Mouse (Mus musculus): ENCODE results near the gene Asic4.
A peak's percentile ranks its signal among the peaks of the same experiment; 100 is the strongest.

The Asic4 gene

GRCm38 (mm10) chr1:75443247-75444024, 6.8 kb upstream of the Asic4 start:
- DNase-seq = no peak

DNA sequence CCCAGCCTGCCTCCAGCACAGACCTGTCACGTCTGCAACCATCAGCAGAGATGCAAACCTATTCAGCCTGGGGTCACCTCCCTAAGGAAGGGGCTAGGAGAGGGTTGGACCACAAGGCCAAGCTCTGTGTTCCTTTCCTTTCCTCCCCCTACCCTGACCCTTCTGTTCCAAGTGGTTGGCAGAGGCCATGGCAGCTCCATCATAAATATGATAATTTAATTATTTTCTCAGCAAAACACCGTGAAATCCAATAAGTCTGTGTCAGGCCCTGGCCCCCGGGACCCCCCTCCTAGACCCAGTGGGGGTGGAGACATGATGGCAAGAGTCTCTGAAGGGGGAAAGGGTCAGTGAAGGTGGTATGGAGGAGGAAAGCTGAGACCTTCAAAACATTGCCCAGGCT, 6.0 kb upstream of the Asic4 start:
- DNase-seq = no peak

DNA sequence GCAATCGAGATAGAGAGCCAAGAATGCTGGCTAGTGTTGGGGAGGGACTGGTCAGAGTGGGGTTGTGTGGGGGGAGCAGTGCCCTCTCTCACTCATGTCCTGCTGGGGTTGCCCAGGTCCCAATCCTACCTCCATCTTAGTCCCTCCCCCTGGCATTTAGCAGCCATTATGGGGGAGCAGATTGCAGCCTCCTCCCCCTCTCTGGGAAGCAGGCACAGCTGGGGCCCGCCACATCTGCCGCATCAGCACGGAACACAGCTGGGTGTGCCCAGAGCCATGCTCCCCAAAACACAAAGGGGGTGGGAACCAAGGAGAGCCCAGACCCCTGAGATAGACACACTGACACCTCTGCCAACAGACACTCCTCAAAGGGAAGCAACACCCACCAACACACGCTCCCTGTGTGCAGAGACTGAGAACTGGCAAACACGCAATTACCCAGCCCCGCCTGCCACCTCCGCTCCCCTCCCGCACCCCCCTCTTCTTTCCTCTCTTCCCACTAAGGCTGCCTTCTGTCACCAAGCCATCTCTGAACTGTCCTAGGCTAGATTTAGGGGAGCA, 5.0 kb upstream of the Asic4 start:
- DNase-seq = no peak

- DNase-seq = peak; percentile 57 to 87
Measured at GRCm38 (mm10) chr1:75445751-75446611, 4.3 kb upstream of the Asic4 start.

DNA sequence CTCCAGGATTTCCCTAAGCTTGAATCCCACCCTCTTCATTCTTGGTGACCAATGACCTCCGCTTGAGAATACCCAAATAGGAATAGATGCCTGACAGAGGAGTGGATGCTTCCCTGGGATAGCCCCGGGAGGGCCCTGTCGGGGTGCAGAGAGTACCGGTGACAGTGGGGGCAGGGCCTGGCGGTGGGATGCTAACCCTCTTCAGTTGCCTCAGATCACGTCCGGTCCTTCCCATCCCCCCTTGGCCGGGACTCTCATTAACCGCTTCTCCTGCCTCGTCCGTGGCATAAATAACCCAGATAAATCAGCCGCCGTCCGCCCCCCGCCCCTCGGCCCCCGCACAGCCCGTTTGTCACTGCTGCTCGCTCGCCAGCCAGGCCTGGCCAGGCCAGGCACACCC, 3.6 kb upstream of the Asic4 start:
- DNase-seq = no peak

DNA sequence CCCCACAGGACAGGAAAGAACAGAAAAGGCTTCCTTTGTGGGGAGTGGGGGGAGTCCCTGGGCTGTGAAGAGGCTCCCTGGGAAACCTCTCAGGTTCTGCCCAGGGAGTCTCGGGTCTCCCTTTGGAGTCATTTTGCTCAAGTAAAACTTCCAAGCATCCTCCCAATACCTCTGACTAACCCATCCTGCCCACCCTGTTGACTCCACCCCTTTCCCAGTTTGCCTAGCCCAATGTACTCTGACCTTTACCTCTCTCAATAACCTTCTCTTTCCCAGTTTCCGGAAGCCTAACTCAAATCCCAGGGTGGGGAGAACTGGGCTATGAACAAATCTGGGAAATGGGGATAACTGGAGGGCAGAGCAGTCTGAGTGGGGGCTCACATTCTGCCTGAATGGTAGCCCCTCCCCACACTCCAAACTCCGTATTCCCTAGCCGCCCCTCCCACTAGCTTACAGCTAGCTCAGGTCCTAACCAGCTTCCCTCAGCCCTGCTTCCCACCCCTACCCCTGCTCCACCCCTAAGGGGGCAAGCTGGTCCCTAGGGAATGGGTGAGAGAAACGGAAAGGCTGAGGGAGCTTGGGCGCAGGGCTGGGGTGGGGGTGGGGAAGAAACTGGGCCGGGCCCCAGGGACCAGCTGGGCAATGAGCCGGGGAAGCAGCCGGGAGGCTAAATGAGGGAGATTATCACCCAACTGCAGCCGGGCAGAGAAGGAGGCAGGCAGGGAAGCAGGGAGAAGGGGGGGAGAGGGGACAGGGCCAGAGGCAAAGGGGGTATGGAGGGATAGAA, 2.8 kb upstream of the Asic4 start:
- no peak for DNase-seq

GRCm38 (mm10) chr1:75448052-75448431, 2.2 kb upstream of the Asic4 start:
- DNase-seq = no peak

GRCm38 (mm10) chr1:75448937-75449336, 1.3 kb upstream of the Asic4 start:
- DNase-seq = no peak

GRCm38 (mm10) chr1:75449377-75450135, 680 bp upstream of the Asic4 start:
- DNase-seq = no peak

DNA sequence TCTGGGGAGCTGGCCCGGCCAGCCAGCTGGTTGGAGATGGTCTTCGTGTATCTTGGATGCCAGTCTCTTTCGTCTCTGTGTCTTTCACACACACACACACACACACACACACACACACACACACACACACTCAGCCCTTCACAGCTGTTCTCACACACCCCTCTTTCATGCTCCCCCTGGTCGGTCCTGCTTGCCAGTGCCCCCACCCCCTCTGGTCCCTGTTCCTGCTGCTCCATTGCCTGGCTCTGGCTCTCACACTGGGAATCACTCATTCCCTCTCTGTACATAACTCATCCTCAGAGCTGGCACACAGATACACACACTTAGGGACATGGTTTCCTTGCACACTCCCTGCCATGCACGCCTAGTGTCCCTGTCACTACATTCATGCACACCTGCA, 1.7 kb downstream of the Asic4 start:
- no peak for DNase-seq

- no peak for DNase-seq
Measured at GRCm38 (mm10) chr1:75455433-75455832, 5.2 kb downstream of the Asic4 start.

GRCm38 (mm10) chr1:75455948-75456347, 5.7 kb downstream of the Asic4 start:
- no peak for DNase-seq

DNA sequence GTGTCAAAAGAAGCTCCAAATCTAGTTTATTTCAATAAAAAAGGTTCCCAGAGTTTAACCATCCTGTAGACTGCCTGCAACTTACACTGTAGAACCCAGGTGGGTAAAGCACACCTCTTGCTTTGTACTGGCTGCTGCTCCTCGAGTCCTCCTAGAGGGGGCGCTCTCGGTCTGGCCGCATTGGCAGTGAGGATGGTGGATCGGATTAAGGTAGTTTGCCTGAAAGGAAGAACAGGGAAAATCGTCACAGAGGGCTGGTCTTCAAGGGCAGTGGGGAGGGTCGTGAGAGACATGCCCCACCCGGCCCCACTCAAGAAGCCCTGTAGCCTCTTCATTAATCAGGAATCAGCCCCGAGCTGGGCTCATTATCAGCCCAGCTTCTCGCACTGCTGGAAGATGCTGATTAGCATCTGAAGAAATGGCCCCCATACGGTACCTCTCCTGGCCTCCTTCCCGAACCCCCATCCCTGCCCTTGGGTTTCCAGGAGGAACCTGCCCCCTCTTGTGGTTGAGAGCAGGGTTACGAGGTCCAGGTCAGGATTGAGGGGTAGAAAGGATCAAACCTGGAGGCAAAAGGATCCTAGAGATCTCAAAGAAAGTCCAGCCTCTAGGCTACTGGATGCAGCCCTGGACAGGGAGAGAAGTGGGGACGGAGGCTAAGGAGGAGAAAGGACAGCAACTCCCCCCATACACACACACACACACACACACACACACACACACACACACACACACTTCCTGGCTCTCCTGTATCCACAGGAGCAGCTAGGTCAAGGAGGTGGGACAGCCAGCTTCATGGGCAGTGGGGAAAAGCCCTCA, 6.7 kb downstream of the Asic4 start:
- DNase-seq = no peak

- DNase-seq = no peak
Measured at GRCm38 (mm10) chr1:75457710-75458024, 7.4 kb downstream of the Asic4 start.

GRCm38 (mm10) chr1:75458025-75458788, 8.0 kb downstream of the Asic4 start:
- peak; percentile 21 to 52 for DNase-seq

- peak in 1 of 2 experiments; percentile 43 for DNase-seq
Measured at GRCm38 (mm10) chr1:75458789-75459684, 8.8 kb downstream of the Asic4 start.

- DNase-seq = no peak
Measured at GRCm38 (mm10) chr1:75460297-75460696, 10.1 kb downstream of the Asic4 start.

GRCm38 (mm10) chr1:75462636-75463035, 12.4 kb downstream of the Asic4 start:
- DNase-seq = no peak

DNA sequence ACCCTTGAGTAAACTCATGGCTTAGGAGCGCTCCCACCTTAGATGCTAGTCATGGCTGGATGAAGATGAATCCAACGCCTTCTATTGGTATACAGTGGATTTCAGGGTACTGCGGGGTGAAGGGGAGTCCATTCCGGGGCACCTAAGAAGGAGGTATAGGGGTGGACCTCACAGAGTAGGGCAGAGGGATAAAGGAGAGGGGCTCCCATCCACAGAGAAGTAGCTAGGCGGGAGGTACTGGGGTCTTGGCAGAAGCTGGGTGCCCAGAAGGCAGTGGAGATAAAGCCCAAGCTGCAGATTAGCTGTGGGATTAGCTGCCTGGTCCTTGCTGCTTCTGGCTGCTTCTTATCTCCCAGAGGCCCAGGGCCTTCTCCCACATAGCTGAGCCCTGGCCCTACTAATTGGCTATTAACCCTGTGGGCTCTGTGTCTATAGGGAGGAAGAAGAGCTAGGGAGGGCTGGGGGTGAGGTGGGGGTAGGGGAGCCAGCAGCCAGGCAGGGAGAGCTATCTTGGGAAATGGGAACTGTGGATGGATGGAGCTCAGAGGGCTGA, 13.5 kb downstream of the Asic4 start:
- no peak for DNase-seq
